Mouse (Mus musculus): Measurements from ENCODE around the gene Vamp1. TPM values are rescaled to one million over a fixed set of nuclear protein-coding genes. Genes with fewer than 3 reads are reported as not detected.

Gene Vamp1
- 134 TPM for total RNA-seq (2023)

GRCm38 (mm10) chr6:125215148-125215954 lies at the start of gene Vamp1:
Vamp1 (plus strand) TSS chr6:125215551.

GRCm38 (mm10) chr6:125166051-125166751 lies 49.1 kb upstream of the Vamp1 start, which contains the start of gene Gapdh:
Gapdh (minus strand) TSS chr6:125166467.

DNA sequence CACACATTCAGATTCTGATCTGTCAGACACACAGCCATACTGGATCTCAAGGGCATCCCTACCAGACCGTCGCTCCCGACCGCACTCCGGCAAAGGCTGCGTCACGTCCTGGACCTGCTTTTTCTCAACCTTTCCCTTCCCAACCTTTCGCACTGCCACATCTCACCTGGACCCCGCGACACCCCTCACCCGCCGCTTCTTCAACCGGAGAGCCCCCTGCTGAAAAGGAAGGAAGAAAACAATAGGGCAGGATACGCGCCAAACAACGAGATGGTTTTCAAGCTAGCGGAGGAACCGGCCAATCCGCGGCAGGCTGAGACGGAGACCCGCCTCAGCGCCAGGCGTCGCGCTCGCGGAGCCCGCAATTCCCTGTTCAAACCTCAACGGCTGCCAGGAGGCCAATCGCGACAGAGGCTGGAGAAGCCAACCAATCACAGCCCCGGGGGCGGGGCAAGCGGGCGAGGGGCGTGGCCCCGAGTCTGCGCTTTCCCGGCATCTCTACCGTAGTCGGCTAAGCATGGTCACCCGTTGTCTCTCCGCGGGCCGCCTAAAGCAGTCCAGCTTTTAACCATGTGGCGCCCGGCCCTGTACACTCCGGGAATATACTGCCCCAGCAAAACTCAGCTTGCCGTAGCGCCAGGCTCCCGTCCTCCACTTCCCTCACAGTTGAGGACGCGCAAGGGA lies 23.9 kb upstream of the Vamp1 start, which contains the start of the genes Ncapd2 and Mrpl51:
Ncapd2 (minus strand) TSS at position 370 of the 684 bp plus-strand sequence.
Mrpl51 (plus strand) TSS at position 470 of the 684 bp plus-strand sequence.

DNA sequence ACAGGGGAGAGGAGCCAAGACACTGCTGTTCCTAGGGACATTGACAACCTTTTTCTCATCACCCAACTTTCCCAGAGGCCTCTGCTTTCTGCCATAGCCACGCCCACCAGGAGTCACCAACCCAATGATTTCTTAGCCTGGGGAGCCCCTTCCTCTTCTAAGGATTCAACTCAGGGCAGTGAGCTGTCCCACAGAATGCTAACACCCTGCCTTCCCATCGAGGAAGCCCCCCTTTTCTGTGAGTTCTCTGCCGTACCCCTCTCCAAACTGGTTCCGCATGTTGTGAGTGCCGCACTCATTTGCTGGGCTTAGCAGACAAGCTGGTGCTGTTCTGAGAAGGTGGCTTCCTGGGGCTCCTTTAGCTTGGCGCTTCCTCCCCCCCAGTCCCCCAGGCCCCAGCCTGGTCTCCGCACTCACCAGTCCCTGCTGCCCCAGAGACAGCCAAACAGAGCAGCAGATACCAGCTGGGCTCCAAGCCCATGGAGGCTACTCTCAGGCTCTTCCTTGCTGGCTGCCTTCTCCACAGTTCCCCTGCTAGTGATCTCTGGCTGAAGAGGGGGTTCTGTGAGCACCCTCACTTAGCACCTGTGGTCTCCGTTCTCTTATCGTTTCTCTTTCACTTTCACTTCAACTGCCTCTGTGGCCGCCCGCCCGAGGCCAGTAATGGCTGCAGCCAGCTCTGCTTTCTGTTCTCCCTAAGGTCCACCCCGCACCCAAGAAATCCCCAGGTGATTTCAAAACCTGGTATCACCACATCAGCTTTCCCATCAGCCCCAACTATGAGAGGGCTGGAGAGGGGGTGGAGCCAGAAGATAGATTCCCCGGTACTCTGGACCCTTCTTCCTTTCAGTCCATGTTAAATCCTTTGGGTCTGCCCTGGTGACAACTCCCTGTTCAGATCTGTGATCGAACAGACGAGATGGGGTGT lies 16.0 kb downstream of the Vamp1 start, which contains the start of gene Tapbpl:
Tapbpl (minus strand) TSS at position 744 of the 928 bp plus-strand sequence.

DNA sequence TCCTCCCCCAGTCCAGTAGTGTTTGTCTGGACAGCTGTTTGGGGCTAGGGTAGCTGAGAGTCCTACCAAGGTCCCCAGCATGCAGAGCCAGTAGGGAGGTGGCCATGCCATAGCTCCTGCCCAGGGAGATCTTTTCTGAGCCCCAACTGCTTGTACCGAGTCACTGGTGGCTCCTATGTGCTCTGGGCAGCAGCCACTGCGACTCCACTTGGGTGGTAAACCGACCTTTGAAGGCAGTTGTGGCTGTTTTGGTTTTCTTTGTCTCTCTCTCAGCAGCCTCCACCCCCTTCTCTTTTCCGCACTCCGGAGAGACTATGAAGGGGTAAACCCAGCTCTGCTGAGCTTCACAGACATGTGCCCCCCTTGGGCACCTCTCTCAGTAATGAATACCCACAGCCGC lies 21.4 kb downstream of the Vamp1 start, which contains the start of gene Cd27:
Cd27 (minus strand) TSS at position 229 of the 400 bp plus-strand sequence.

GRCm38 (mm10) chr6:125285890-125286289 lies 70.5 kb downstream of the Vamp1 start, which contains the start of gene Tuba3a:
Tuba3a (minus strand) TSS chr6:125286042.

Other genes starting within 250 kb of the Vamp1 start
- 0.89 TPM for gene Pianp, start 218.9 kb upstream of the Vamp1 start, total RNA-seq (2023)
- 88.6 TPM for gene Zfp384, start 206.4 kb upstream of the Vamp1 start, total RNA-seq (2023)
- 73.3 TPM for gene Ing4, start 175.8 kb upstream of the Vamp1 start, total RNA-seq (2023)
- 12.8 TPM for gene Acrbp, start 165.9 kb upstream of the Vamp1 start, total RNA-seq (2023)
- gene Lpar5, start 147.6 kb upstream of the Vamp1 start, total RNA-seq (2023): 16.1 TPM
- gene Chd4, start 119.6 kb upstream of the Vamp1 start, total RNA-seq (2023): 314 TPM
- gene Nop2, start 83.6 kb upstream of the Vamp1 start, total RNA-seq (2023): 41.2 TPM
- gene Iffo1, start 70.3 kb upstream of the Vamp1 start, total RNA-seq (2023): 37.3 TPM
- 424 TPM for gene Gapdh, start 49.1 kb upstream of the Vamp1 start, total RNA-seq (2023)
- 30.5 TPM for gene Ncapd2, start 23.9 kb upstream of the Vamp1 start, total RNA-seq (2023)
- 21.1 TPM for gene Mrpl51, start 23.8 kb upstream of the Vamp1 start, total RNA-seq (2023)
- gene Tapbpl, start 16.3 kb downstream of the Vamp1 start, total RNA-seq (2023): 29.8 TPM
- gene Cd27, start 21.5 kb downstream of the Vamp1 start, total RNA-seq (2023): 248 TPM
- not detected for gene Tuba3a, start 70.5 kb downstream of the Vamp1 start, total RNA-seq (2023)
- gene Ltbr, start 98.3 kb downstream of the Vamp1 start, total RNA-seq (2023): 3.3 TPM
- gene Scnn1a, start 105.1 kb downstream of the Vamp1 start, total RNA-seq (2023): 0.47 TPM
- gene Tnfrsf1a, start 133.8 kb downstream of the Vamp1 start, total RNA-seq (2023): 64.8 TPM
- not detected for gene Plekhg6, start 165.2 kb downstream of the Vamp1 start, total RNA-seq (2023)

All from CD4-positive naive resting alpha-beta T cell, adult 57 days (primary cell).